Mouse (Mus musculus) activated CD4-positive, CD25-positive, alpha-beta regulatory T cell, adult 4 months (primary cell): ENCODE measurements around the gene 2310022B05Rik. TPM values are rescaled to one million over a fixed set of nuclear protein-coding genes. Genes with fewer than 3 reads are reported as not detected.

ENCODE experiments used
- ATAC-seq: one replicate; pipeline ENCODE4 v1.8.0; 2017
- polyA plus RNA-seq, 2 experiments: library from polyadenylated mRNA; unstranded; fragments of 100-300 nt; shearing (Covaris generic); gene quantifications; one replicate each; pipeline ENCODE4 v1.2.1; 2017

2310022B05Rik gene
- 1 to 10 TPM in 1 of 2 experiments, under 1 TPM in 1; 0.82 to 1.3 TPM for polyA plus RNA-seq

DNA sequence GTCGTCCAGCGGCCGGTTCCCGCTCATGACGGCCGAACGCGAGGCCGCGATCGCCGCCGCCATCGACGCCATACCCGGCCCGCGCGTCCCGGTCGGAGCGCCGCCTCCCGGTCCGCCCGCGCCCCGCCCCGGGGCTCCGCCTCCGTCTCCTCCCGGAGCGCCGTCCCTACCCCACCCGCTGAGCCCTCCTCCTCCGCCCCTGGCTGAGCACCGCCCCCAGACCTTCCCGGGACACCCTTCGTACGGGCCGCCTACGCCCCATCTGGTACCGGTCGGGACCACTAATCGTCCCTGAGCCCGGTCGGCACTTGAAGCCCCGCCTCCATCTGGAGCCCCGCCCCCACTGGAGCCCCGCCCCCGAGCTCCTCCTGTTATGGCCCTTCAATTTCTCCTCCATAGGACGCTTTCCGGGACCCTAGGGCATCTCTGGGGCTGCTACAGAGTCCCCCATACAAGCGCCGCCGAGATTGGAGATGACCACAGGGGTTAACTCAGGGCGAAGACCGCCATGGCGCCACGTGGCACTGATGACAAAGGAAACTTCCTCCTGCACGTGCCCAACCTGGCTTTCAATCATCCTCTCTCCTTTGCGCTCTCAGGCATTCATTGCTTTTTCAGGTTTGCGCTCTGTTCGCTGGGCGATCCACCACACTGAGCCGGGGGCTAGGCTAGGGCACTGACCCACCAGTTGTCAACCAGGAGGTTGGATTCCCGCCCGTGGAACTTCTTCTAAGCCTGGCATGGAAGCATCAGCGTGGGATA is at the start of gene 2310022B05Rik:
TSS of gene 2310022B05Rik (minus strand) at position 258 of the 762 bp plus-strand sequence.
- ATAC-seq: peak; percentile 81

DNA sequence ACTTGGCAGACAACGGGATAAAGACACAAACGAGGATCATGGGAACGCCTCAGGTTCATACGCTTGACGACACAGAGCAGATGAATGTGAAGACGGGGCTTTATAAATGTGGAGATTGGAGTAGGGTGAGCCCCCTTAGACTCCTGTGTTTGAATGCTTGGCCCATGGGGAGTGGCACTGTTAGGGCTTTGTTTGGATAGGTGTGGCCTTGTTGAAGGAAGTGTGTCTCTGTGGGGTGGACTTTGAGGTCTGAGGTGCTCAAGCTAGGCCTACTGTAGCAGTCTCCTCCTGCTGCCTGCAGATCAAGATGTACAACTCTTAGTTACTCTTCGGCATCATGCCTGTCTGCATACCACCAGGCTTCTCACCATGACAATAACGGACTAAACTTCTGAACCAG is 42.7 kb upstream of the 2310022B05Rik start:
- no peak for ATAC-seq

DNA sequence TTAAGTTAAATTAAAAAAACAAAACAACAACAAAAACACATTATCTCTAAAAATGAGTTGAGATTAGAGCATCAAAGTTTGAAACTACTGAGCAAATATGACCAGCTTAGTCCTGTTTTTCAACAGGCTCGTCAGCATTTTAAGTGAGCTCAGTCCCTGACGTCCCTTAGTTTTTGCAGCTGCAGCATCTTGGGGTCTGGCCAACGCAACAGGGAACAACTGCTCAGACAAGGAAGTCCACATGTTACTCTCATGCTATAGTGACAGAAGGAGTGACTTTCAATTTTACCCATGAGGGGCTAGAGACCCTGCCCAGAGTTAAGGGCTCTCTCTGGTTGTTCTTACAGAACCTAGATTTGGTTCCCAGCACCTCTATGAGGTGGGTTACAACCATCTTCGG is 41.2 kb upstream of the 2310022B05Rik start:
- ATAC-seq: no peak

DNA sequence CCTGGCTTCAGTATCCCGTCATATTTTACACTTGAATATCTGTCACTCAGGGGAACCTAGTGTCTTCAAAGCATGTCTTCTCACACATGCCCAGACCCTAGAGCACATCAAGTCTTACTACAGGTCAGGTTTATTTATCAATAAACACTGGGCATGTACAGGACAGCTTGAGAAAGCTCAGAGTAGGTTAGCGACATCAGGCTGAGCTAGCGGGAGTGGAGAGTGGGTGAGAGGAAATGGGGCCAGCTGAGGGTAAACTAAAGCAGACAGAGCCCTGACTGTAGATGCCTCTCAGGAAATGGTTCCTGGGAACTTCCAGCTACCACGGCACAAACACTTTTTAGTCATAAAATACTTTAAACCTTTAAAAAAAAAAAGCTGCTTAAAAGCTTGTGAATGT is 40.4 kb upstream of the 2310022B05Rik start:
- peak; percentile 34 for ATAC-seq

DNA sequence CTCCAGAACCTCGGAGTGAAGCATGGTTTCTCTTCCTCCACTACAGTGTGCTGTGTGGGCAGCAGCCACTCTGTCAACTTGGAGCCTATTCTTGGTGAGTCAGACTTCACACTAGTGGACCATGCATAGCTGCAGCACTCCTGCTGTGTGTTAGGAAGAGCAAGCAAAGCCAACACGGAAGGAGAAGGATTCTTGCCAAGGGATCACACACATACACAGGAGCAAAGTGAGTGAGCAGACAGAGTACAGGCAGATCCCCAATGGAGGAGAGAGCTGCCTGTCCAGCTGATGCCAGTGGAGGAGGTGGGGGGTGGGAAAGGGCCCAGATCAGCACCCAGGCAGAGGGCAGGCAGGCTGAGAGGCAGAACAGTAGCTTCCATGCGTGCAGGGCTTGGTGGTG is 39.0 kb upstream of the 2310022B05Rik start:
- ATAC-seq: no peak

DNA sequence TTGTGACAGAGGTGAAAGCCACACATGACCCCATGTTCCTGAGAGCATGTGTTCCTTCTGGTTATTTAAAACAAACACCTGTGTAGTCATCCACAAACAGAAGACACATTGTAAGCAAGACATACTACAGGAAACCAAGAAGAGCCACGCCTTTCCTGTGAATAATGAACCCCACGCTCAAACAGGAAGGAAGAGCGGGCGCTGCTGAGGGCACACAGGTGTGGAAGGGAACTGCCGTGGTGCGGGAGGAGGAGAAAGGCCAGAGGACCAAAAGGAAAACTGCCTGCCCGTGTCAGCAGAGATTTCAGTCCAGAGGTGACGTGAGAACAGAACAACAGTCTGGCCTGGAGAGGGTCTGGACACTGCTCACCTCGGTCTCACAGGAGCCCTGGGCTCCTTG is 37.9 kb upstream of the 2310022B05Rik start:
- ATAC-seq: peak; percentile 83

DNA sequence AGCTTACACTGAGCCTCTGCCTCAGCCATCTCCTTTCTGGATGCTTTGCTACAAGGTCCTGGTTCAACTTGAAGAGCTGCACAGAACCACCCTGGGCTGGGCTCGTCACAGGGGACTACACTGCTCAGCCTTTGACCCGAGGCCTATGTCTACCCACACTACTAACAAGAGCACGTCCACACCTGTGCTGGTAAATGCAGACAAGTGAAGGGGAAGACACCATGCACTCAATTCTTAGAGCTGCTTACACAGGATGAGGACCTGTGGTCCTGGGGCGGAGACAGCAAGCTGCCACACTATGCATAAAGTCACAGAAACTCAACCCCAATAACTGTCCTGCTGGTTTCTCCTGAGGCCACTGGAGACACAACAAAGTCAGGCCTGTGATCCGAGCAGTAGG is 37.1 kb upstream of the 2310022B05Rik start:
- ATAC-seq: peak; percentile 30

DNA sequence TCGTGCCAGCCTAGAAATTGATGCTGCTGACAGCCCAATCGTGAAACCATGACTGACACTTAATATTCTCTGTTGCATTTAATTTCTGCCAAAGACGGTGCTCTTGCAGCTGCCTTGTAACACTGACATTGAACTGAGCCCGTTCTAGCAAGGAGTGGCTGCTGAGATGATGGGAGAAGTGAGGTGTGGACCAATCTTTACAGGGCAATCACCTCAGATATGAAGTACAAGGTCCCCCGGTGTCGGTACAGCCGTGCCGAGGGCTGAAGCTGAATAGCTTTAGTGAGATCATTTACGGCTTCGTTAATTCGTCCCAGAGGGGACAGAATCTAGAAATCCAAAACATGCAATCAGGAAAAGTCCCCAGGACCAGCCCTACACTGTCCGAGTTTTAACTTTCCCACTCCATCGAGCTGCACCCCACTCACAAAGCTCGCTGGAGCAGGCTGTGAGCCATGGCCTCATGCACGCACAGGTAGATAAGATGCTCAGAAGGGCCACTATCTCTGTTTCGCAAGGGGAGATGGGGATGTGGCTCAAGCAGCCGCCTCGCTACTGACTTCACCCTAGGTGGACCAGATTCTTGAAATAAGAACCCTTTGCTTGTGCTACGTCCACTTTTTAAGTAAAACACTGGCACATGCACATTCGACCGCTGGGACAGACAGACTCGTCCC is 32.4 kb upstream of the 2310022B05Rik start:
- ATAC-seq: no peak

DNA sequence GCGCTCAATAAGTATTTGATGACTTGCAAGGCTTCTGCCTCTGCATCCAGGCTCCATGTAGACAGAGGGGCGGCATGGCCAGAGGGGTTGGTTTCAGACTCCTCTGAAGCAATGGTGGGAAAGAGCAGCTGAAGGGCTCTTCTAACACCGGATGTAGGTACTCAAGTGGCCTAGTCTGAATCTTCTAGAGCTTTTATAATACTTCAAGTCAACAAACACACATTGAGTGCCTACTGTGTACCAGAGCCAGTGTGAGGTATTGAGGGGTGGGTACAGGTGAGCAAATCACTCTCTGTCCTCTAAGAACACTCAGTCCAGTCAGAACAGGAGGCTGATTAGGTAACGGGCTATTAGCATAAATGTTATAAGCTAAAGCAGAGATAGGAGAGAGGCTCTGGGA is 28.5 kb upstream of the 2310022B05Rik start:
- ATAC-seq: no peak

DNA sequence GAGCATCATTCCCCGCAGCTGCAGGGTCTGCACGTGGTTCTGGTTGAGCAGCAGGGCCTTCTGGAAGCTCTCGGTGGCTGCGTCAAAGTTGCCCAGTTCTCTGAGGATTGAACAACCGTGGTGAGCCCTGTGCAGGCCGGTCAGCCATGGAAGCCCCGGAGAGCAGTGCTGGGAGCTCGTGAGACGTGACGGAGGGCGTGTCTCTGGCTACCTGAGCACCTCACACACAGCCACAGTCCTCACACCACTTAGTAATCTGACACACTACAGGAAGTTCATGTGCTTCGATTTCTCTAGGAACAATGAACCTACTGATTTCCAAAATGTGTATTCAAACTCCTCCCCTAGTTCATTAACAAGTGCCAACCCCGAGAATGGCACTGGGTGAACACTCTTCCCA is 25.7 kb upstream of the 2310022B05Rik start:
- no peak for ATAC-seq

DNA sequence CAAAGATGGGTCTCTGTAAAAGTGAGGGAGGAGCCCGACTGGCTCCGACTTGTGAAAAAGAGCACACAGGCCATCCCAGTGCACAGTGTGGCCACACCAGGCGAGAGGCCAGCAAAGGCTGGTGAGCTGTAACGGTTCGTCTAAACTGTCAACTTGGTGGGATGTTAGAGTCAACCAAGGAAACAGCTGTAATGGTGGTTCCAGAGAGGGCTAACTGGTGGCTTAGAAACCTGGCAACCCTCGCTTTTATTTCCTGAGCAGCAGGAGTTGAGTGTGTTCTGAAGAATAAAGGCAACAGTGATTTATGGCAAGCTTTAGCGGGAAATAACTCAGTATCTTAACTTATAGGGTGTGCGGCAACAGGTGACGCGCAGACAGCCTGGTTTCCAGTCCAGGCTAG is 19.0 kb upstream of the 2310022B05Rik start:
- no peak for ATAC-seq

DNA sequence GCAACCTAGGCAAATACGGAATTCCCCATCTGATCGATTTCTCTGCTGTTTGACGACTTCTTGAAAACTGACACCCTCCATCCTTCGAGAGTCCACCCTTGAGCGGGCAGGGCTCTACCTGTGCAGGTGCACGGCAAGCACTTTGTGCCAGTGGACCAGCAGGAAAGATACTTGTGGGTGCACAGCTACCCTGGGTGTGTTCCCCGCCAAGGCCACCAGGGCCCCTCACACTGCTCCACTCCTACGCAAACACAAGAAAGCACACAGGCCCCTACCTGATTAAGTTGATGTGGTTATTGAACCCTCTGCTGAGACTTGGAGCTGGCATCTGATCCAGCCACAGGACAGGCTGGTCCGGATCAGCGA is 18.6 kb upstream of the 2310022B05Rik start:
- ATAC-seq: no peak

DNA sequence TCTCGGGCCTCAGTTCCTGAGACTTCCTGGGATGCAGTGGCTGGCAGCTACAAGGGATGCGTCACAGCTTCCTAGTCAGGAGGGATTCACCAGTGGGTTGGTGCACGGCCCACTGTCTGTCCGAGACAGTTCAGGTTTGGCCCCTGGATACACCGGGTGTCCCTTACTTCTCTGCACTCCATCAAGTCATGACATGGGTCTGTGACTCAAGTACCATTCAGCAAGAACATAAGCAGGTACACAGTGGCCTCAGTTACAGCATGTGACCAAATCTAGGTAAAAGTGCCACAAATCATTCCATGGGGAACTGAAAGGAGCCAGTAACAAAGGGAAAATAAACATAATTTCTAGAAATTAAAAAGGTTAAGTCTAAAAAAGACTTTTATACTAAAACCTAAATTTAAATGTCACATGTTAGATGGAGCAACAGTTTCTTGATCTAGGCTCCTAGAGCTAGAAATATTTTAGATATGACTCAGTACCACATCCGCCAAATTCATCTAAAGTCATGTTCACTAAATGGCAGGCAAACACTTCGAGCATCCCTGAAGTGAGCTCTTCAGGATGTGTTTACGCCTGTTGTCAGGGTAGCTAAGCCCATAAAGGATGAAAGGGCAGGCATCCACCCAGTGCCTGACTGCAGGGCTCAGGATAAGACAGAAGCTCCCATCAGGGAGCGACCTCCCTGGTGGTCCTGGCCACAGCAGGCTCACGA is 18.1 kb upstream of the 2310022B05Rik start:
- ATAC-seq: peak; percentile 48

DNA sequence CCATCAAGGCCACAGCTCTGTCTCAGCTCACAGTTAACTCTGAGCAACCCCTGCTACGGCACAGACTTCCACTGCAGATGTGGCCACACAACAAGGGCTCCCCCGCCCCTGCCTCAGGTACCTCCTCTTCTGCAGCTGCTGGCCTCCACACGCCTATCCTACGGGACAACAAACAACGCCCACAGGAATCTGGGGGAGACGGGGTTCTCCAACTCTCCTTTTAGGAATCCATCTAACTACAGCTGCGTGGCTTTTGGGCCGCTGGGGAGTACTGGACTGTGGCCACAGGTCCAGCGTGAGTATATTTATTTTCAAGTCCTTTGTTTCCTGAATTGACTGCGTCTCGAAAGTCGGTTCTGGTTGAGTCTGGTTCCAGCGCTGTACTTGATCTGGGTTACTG is 15.1 kb upstream of the 2310022B05Rik start:
- no peak for ATAC-seq

DNA sequence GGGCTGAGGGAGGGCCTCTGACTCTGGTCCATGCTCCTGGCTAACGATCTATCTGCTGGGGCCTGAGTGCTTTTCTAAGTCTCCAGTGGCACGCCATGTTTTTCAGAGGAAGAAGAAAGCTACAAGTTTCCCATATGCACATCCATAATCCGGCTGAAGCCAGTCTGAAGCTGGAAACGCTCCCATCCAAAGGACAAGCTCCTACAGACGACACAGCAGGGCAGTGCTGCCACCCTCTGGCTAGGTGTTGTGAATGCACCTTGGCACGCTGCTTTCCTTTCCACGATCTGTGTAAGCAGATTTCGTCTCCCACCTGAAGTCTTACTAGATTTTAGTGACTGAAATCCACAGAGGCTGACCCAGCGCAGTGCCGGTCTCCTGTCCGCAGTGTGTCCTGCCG is 14.3 kb upstream of the 2310022B05Rik start:
- peak; percentile 37 for ATAC-seq

DNA sequence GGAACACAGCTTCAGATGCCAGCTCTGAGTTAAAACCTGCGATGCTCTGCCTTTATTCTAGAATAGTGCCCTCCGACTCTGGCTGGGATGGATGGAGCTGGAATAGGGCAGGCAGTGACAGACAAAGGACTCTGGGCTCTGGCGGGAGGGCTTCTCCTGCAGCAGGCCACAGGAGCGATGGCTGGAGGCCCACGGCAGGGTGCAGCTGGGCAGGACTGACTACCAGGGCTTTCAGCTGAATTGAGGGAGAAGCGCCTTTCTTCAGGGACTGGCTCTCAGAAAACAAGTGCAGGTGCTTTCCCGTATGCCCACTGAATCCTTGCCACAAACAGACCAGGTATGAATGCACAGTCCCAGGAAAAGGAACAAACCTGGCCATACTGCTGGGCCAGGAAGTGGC is 13.9 kb upstream of the 2310022B05Rik start:
- ATAC-seq: no peak

DNA sequence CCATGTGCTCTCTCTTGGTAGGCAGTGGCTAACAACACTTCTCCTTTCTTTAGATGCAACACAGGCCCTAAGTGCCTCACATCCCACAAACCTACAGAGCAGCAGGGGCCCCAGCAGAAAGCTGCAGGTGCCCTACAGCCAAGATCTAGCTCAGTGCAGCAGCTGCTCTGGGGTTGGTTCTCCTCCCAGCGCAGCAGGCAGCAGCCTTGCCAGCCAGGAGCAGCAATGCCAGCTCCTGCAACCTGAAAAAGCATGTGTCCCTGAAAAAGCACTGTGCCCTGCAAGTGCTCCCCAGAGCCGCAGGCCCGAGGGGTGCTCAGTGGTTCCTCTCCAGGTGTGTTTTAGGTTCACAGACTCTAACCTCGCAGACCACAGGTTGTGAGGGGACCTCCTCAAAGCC is 13.5 kb upstream of the 2310022B05Rik start:
- no peak for ATAC-seq

DNA sequence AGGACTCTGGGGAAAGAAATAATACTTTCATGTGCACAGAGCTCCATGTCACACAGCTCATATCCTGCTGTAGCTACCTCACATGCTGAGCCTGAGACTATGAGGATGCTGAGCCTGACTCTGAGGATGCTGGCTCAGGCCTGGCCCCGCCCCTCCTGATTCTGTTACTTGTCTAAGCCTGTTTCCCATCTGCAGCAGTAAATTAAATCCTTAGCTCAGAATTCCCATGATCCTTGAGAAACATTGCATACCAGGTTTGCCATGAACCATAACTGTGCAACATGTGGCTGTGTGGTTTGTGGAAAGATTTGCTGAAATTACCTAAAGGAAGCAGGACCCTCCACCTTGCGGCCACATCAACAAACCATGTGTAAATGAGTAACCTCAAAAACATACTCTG is 9.2 kb upstream of the 2310022B05Rik start:
- no peak for ATAC-seq

DNA sequence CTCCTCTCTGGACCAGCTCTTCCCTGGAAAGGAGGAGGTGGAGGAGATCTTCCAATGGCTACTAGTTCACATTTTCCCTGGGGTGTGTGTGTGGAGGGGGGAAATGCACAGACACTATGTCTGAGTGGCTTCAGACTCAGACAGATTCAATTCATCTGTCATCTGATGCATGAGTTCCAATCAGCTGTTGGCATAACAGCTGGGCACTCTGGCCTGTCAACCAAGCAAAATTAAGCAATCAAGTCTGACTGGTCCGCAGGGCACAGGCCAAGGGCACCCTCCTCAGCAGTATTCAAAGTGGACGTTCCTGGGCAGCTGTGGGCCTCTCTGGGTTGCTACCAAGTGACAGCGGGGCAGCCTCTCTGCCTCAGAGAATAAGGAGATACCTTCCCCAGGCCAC is 5.6 kb upstream of the 2310022B05Rik start:
- no peak for ATAC-seq

DNA sequence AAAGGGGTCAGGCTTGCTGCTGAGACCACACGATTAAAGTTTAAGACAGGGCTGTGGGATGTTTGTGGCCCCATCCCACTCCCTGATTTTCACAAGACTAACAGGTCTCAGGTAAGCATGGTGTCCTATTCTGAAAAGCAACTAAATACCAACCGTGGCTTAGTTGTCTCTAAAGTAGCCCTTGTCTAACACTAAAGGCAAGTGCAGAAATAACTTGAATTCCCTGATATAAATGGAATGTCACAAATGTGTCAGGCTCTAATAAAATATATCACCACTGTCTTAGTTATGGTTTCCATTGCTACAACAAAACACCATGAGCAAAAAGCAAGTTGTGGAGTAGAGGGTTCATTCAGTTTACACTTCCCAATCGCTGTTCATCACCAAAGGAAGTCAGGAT is 1.2 kb upstream of the 2310022B05Rik start:
- ATAC-seq: no peak

DNA sequence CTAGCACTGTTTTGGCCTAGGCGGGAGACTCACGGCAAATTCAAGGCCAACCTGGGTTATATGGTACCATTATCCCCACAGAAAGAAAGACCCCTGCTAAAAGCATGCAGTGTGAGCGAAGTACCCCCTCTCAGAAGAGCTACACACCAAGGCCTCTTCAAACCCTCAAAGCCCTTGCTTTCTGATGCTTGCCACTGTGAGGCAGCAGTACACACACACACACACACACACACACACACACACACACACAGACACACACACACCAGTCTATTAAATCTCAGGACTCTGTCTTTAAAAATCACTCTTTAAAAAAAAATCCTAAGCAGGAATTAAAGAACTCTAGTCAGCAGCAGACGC is 683 bp upstream of the 2310022B05Rik start:
- no peak for ATAC-seq

DNA sequence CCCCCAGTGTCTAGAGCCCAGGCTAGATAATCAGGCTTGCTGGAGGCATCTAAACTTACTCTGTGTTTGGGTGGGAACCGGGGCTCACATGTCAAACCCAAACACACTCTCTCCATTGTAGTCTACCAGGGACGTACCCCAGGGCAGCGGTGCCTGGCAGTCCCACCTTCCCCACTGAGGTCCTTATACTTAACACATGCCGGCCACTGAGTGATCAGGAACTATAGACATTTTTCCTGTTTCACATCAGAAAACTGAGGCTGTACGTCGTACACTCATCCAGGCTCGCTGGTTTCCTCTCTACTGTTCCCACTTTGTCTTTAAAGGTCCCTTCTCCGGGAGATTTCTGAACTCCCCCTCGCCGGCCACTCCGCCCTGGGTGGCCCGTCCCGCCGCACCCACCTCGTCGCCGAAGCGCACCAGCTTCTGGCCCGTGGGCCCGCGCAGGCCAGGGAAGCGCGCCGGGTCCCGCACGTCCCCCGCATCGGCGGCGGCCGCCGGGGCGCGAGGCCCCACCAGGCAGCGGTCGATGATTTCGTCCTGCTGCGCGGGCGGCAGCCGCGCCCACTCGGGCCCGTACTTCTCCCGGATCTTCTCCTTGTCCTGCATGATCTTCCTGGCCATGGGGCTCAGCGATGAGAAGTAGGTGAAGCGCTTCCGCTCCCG is 590 bp downstream of the 2310022B05Rik start:
- no peak for ATAC-seq

DNA sequence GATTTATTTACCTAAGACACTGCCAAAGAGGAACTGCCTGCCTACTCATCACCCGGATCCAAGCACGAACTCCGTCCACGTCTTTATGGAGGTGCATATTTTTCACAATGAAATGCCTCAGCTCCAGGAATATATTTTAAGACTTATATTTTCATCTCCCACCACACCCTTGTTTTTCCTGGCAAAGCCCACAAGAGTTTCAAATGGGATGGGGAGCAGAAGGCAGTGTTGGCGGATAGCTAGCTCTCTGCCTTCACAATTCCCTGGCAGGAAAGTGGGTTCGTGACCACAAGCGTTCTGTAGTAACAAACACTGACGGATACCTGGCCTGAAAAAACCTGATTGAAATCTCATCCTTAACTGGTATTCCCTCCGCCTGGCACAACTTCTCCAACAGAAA is 1.4 kb downstream of the 2310022B05Rik start:
- no peak for ATAC-seq
